Mouse (Mus musculus): Measurements from ENCODE around the gene Ormdl3. TPM values are rescaled to one million over a fixed set of nuclear protein-coding genes. Genes with fewer than 3 reads are reported as not detected.
"Not testable (repeated sequence)": the region's sequence is repeated elsewhere in the genome, so short reads cannot be mapped to it uniquely, and the experiment has no call there.

Ormdl3 gene
- polyA plus RNA-seq, 1 experiment from 2014 or later: 14.5 TPM

- no peak overlapping the region for H3K4me2 ChIP-seq (ENCODE audit: low read depth)
- H3K4me3 ChIP-seq (ENCODE audit: low read depth, low read length): no peak overlapping the region
- H3K36me3 ChIP-seq (ENCODE audit: control insufficient read depth, insufficient read depth, low read length): no peaks in the 10 kb centered on the region
- H3K27ac ChIP-seq (ENCODE audit: low read depth, low read length): no peak overlapping the region
- WGBS: 8% methylated on average over 3 of the region's 3 CpGs
- no peaks in the 10 kb centered on the region for H3K9me3 ChIP-seq (ENCODE audit: control insufficient read depth, low read length)
- ATAC-seq (ENCODE audit: insufficient read depth, low FRiP score, low TSS enrichment): no peak
- H3K27me3 ChIP-seq (ENCODE audit: control insufficient read depth, insufficient read depth, low read length): no peaks in the 10 kb centered on the region
- H3K9ac ChIP-seq (ENCODE audit: low read length): no peak overlapping the region
- DNase-seq (ENCODE audit: low spot score): no peak
- H3K4me1 ChIP-seq (ENCODE audit: control insufficient read depth, insufficient read depth, low read length): peaks cover 2% of the 10 kb centered on the region; the same call in 1 of the 2 replicates
Measured at GRCm38 (mm10) chr11:98606763-98607162, 19.6 kb upstream of the Ormdl3 start.

- H3K36me3 ChIP-seq (ENCODE audit: control insufficient read depth, insufficient read depth, low read length); ATAC-seq (ENCODE audit: insufficient read depth, low FRiP score, low TSS enrichment); H3K27me3 ChIP-seq (ENCODE audit: control insufficient read depth, insufficient read depth, low read length); H3K4me3 ChIP-seq (ENCODE audit: low read depth, low read length); H3K4me1 ChIP-seq (ENCODE audit: control insufficient read depth, insufficient read depth, low read length); H3K9ac ChIP-seq (ENCODE audit: low read length); DNase-seq (ENCODE audit: low spot score); H3K9me3 ChIP-seq (ENCODE audit: control insufficient read depth, low read length); H3K27ac ChIP-seq (ENCODE audit: low read depth, low read length); H3K4me2 ChIP-seq (ENCODE audit: low read depth): not testable (repeated sequence)
- WGBS: 69% methylated on average over 6 of the region's 6 CpGs
Measured at GRCm38 (mm10) chr11:98604911-98605310, 17.7 kb upstream of the Ormdl3 start.

- H3K9me3 ChIP-seq (ENCODE audit: control insufficient read depth, low read length): no peaks in the 10 kb centered on the region
- no peak overlapping the region for H3K4me2 ChIP-seq (ENCODE audit: low read depth)
- no peak overlapping the region for H3K9ac ChIP-seq (ENCODE audit: low read length)
- peaks cover 2% of the 10 kb centered on the region; the same call in 1 of the 2 replicates for H3K4me1 ChIP-seq (ENCODE audit: control insufficient read depth, insufficient read depth, low read length)
- no peak for ATAC-seq (ENCODE audit: insufficient read depth, low FRiP score, low TSS enrichment)
- no peak overlapping the region for H3K4me3 ChIP-seq (ENCODE audit: low read depth, low read length)
- 87% methylated on average over 2 of the region's 2 CpGs for WGBS
- H3K27me3 ChIP-seq (ENCODE audit: control insufficient read depth, insufficient read depth, low read length): peaks cover 3% of the 10 kb centered on the region; the same call in 1 of the 2 replicates
- no peaks in the 10 kb centered on the region for H3K36me3 ChIP-seq (ENCODE audit: control insufficient read depth, insufficient read depth, low read length)
- H3K27ac ChIP-seq (ENCODE audit: low read depth, low read length): no peak overlapping the region
- no peak for DNase-seq (ENCODE audit: low spot score)
Measured at GRCm38 (mm10) chr11:98603953-98604352, 16.8 kb upstream of the Ormdl3 start.

GRCm38 (mm10) chr11:98602090-98602690 is 15.0 kb upstream of the Ormdl3 start:
- H3K36me3 ChIP-seq (ENCODE audit: control insufficient read depth, insufficient read depth, low read length): no peaks in the 10 kb centered on the region
- H3K9ac ChIP-seq (ENCODE audit: low read length): peak overlapping the region; percentile 35
- H3K4me3 ChIP-seq (ENCODE audit: low read depth, low read length): peak overlapping the region; percentile 24
- H3K4me2 ChIP-seq (ENCODE audit: low read depth): peak overlapping the region; percentile 48
- DNase-seq (ENCODE audit: low spot score): peak; percentile 60
- no peaks in the 10 kb centered on the region for H3K9me3 ChIP-seq (ENCODE audit: control insufficient read depth, low read length)
- H3K27ac ChIP-seq (ENCODE audit: low read depth, low read length): no peak overlapping the region
- peaks cover 2% of the 10 kb centered on the region; the same call in 1 of the 2 replicates for H3K4me1 ChIP-seq (ENCODE audit: control insufficient read depth, insufficient read depth, low read length)
- H3K27me3 ChIP-seq (ENCODE audit: control insufficient read depth, insufficient read depth, low read length): peaks cover 7% of the 10 kb centered on the region; the same call in 1 of the 2 replicates
- no peak for ATAC-seq (ENCODE audit: insufficient read depth, low FRiP score, low TSS enrichment)
- 1% methylated on average over 20 of the region's 20 CpGs for WGBS

- H3K27ac ChIP-seq (ENCODE audit: low read depth, low read length): no peak overlapping the region
- H3K9ac ChIP-seq (ENCODE audit: low read length): no peak overlapping the region
- DNase-seq (ENCODE audit: low spot score) (no peak), ATAC-seq (ENCODE audit: insufficient read depth, low FRiP score, low TSS enrichment) (no peak)
- H3K4me1 ChIP-seq (ENCODE audit: control insufficient read depth, insufficient read depth, low read length): peaks cover 2% of the 10 kb centered on the region; the same call in 1 of the 2 replicates
- H3K4me2 ChIP-seq (ENCODE audit: low read depth): no peak overlapping the region
- 44% methylated on average over 18 of the region's 18 CpGs for WGBS
- H3K4me3 ChIP-seq (ENCODE audit: low read depth, low read length): no peak overlapping the region
- no peaks in the 10 kb centered on the region for H3K9me3 ChIP-seq (ENCODE audit: control insufficient read depth, low read length)
- peaks cover 7% of the 10 kb centered on the region; the same call in 1 of the 2 replicates for H3K27me3 ChIP-seq (ENCODE audit: control insufficient read depth, insufficient read depth, low read length)
- no peaks in the 10 kb centered on the region for H3K36me3 ChIP-seq (ENCODE audit: control insufficient read depth, insufficient read depth, low read length)
Measured at GRCm38 (mm10) chr11:98599291-98599690, 12.1 kb upstream of the Ormdl3 start.

GRCm38 (mm10) chr11:98598851-98599290 is 11.7 kb upstream of the Ormdl3 start:
- WGBS: 68% methylated on average over 18 of the region's 18 CpGs
- no peak for ATAC-seq (ENCODE audit: insufficient read depth, low FRiP score, low TSS enrichment)

GRCm38 (mm10) chr11:98597991-98598390 is 10.8 kb upstream of the Ormdl3 start, which contains the start of gene Lrrc3c:
TSS of gene Lrrc3c (plus strand) at chr11:98598291.
- 84% methylated on average over 8 of the region's 8 CpGs for WGBS
- DNase-seq (ENCODE audit: low spot score): no peak
- Histone ChIP-seq H3K9me3 (ENCODE audit: control insufficient read depth, low read length) (no peaks in the 10 kb centered on the region), H3K36me3 (ENCODE audit: control insufficient read depth, insufficient read depth, low read length) (no peaks in the 10 kb centered on the region), H3K4me3 (ENCODE audit: low read depth, low read length) (no peak within 1 kb of the TSS), H3K4me1 (ENCODE audit: control insufficient read depth, insufficient read depth, low read length) (peaks cover 2% of the 10 kb centered on the region; the same call in 1 of the 2 replicates), H3K27me3 (ENCODE audit: control insufficient read depth, insufficient read depth, low read length) (peaks cover 7% of the 10 kb centered on the region; the same call in 1 of the 2 replicates), H3K4me2 (ENCODE audit: low read depth) (no peak within 1 kb of the TSS), H3K27ac (ENCODE audit: low read depth, low read length) (no peak within 1 kb of the TSS), H3K9ac (ENCODE audit: low read length) (no peak within 1 kb of the TSS)
- no peak for ATAC-seq (ENCODE audit: insufficient read depth, low FRiP score, low TSS enrichment)

More at GRCm38 (mm10) chr11:98598851-98599290, 11.7 kb upstream of the Ormdl3 start:
- no peak for DNase-seq (ENCODE audit: low spot score)
- Histone ChIP-seq H3K4me3 (ENCODE audit: low read depth, low read length) (no peak overlapping the region), H3K27ac (ENCODE audit: low read depth, low read length) (no peak overlapping the region), H3K9me3 (ENCODE audit: control insufficient read depth, low read length) (no peaks in the 10 kb centered on the region), H3K4me1 (ENCODE audit: control insufficient read depth, insufficient read depth, low read length) (peaks cover 2% of the 10 kb centered on the region; the same call in 1 of the 2 replicates), H3K4me2 (ENCODE audit: low read depth) (no peak overlapping the region), H3K9ac (ENCODE audit: low read length) (no peak overlapping the region), H3K36me3 (ENCODE audit: control insufficient read depth, insufficient read depth, low read length) (no peaks in the 10 kb centered on the region), H3K27me3 (ENCODE audit: control insufficient read depth, insufficient read depth, low read length) (peaks cover 7% of the 10 kb centered on the region; the same call in 1 of the 2 replicates)

GRCm38 (mm10) chr11:98597363-98597762 is 10.2 kb upstream of the Ormdl3 start:
- H3K4me1 ChIP-seq (ENCODE audit: control insufficient read depth, insufficient read depth, low read length): peaks cover 2% of the 10 kb centered on the region; the same call in 1 of the 2 replicates
- H3K27ac ChIP-seq (ENCODE audit: low read depth, low read length): no peak overlapping the region
- H3K4me3 ChIP-seq (ENCODE audit: low read depth, low read length): no peak overlapping the region
- DNase-seq (ENCODE audit: low spot score) (peak; percentile 63), ATAC-seq (ENCODE audit: insufficient read depth, low FRiP score, low TSS enrichment) (no peak)
- WGBS: 41% methylated on average over 6 of the region's 6 CpGs
- H3K36me3 ChIP-seq (ENCODE audit: control insufficient read depth, insufficient read depth, low read length): no peaks in the 10 kb centered on the region
- H3K4me2 ChIP-seq (ENCODE audit: low read depth): no peak overlapping the region
- peaks cover 7% of the 10 kb centered on the region; the same call in 1 of the 2 replicates for H3K27me3 ChIP-seq (ENCODE audit: control insufficient read depth, insufficient read depth, low read length)
- no peak overlapping the region for H3K9ac ChIP-seq (ENCODE audit: low read length)
- no peaks in the 10 kb centered on the region for H3K9me3 ChIP-seq (ENCODE audit: control insufficient read depth, low read length)

- no peak for DNase-seq (ENCODE audit: low spot score)
- H3K36me3 ChIP-seq (ENCODE audit: control insufficient read depth, insufficient read depth, low read length): no peaks in the 10 kb centered on the region
- no peak overlapping the region for H3K27ac ChIP-seq (ENCODE audit: low read depth, low read length)
- H3K27me3 ChIP-seq (ENCODE audit: control insufficient read depth, insufficient read depth, low read length): peaks cover 7% of the 10 kb centered on the region; the same call in 1 of the 2 replicates
- H3K9me3 ChIP-seq (ENCODE audit: control insufficient read depth, low read length): no peaks in the 10 kb centered on the region
- no peak overlapping the region for H3K9ac ChIP-seq (ENCODE audit: low read length)
- no peak overlapping the region for H3K4me2 ChIP-seq (ENCODE audit: low read depth)
- ATAC-seq (ENCODE audit: insufficient read depth, low FRiP score, low TSS enrichment): no peak
- H3K4me1 ChIP-seq (ENCODE audit: control insufficient read depth, insufficient read depth, low read length): no peaks in the 10 kb centered on the region
- no peak overlapping the region for H3K4me3 ChIP-seq (ENCODE audit: low read depth, low read length)
- 74% methylated on average over 3 of the region's 3 CpGs for WGBS
Measured at GRCm38 (mm10) chr11:98595955-98596354, 8.8 kb upstream of the Ormdl3 start.

Data from neural tube, embryonic 11.5 days (tissue).